Comparison of ENCODE assay signal across 7 mouse cellular contexts in genomic region chr5:71915711-71916110, GRCm38 (mm10).
"Had no signal": no experiment of that assay in that cellular context is flagged by ENCODE, and none has a peak within 500 bp of the region (broad histone marks: within the 10 kb centered on the region; RNA-seq: fewer than 3 reads in every experiment).

No protein-coding gene starts in this region.

- DNase-seq: liver, postnatal 0 days; lung, adult 2 months; lung, postnatal 4 days; midbrain, embryonic 14.5 days; thymus, adult 2 months; thymus, postnatal 25 days; thymus, postnatal 4 days had no signal
